Mouse (Mus musculus): ENCODE measurements around the gene Ppp6r2. TPM values are rescaled to one million over a fixed set of nuclear protein-coding genes. Genes with fewer than 3 reads are reported as not detected.

The Ppp6r2 gene
- polyA plus RNA-seq, 1 experiment = 18.4 TPM

- H3K36me3 ChIP-seq (ENCODE audit: control insufficient read depth, insufficient read depth) = no peaks in the 10 kb centered on the region
- TF ChIP-seq MAX (IDR thresholded peaks at IDR 0.05) = no peak
- no peak for TF ChIP-seq CTCF (IDR thresholded peaks at IDR 0.05; ENCODE audit: control insufficient read depth, insufficient read depth, insufficient read length)
- no peak for TF ChIP-seq FOSL1 (IDR thresholded peaks at IDR 0.05; ENCODE audit: insufficient read depth, low read length, poor library complexity, severe bottlenecking)
- no peak for TF ChIP-seq CEBPB (IDR thresholded peaks at IDR 0.05; ENCODE audit: low read depth)
- H3K27me3 ChIP-seq (ENCODE audit: control insufficient read depth, insufficient read depth, insufficient read length) = no peaks in the 10 kb centered on the region
- no peak overlapping the region for H3ac ChIP-seq (ENCODE audit: control insufficient read depth, insufficient read length, low read depth)
- no peaks in the 10 kb centered on the region for H3K79me2 ChIP-seq (ENCODE audit: control insufficient read depth, insufficient read depth)
- H3K79me3 ChIP-seq (ENCODE audit: low read depth) = peaks cover 5% of the 10 kb centered on the region
- H3K4me3 ChIP-seq (ENCODE audit: insufficient read depth, poor library complexity, severe bottlenecking) = no peak overlapping the region
Measured at GRCm38 (mm10) chr15:89213517-89213916, 2.2 kb downstream of the Ppp6r2 start.

GRCm38 (mm10) chr15:89214953-89215352, 3.6 kb downstream of the Ppp6r2 start:
- no peaks in the 10 kb centered on the region for H3K27me3 ChIP-seq (ENCODE audit: control insufficient read depth, insufficient read depth, insufficient read length)
- no peak overlapping the region for H3ac ChIP-seq (ENCODE audit: control insufficient read depth, insufficient read length, low read depth)
- peaks cover 5% of the 10 kb centered on the region for H3K79me3 ChIP-seq (ENCODE audit: low read depth)
- H3K79me2 ChIP-seq (ENCODE audit: control insufficient read depth, insufficient read depth) = peaks cover 3% of the 10 kb centered on the region
- H3K36me3 ChIP-seq (ENCODE audit: control insufficient read depth, insufficient read depth) = no peaks in the 10 kb centered on the region
- TF ChIP-seq FOSL1 (IDR thresholded peaks at IDR 0.05; ENCODE audit: insufficient read depth, low read length, poor library complexity, severe bottlenecking) = no peak
- no peak for TF ChIP-seq MAX (IDR thresholded peaks at IDR 0.05)
- no peak for TF ChIP-seq MYOG (IDR thresholded peaks at IDR 0.05; ENCODE audit: control insufficient read depth, extremely low read depth, insufficient read length)
- no peak for TF ChIP-seq CEBPB (IDR thresholded peaks at IDR 0.05; ENCODE audit: low read depth)
- no peak for TF ChIP-seq CTCF (IDR thresholded peaks at IDR 0.05; ENCODE audit: control insufficient read depth, insufficient read depth, insufficient read length)
- no peak for TF ChIP-seq MYOD1 (IDR thresholded peaks at IDR 0.05; ENCODE audit: control insufficient read depth, insufficient read length, low read depth)
- no peak for TF ChIP-seq USF1 (IDR thresholded peaks at IDR 0.05; ENCODE audit: low read depth)
- no peak overlapping the region for H3K4me3 ChIP-seq (ENCODE audit: insufficient read depth, poor library complexity, severe bottlenecking)

DNA sequence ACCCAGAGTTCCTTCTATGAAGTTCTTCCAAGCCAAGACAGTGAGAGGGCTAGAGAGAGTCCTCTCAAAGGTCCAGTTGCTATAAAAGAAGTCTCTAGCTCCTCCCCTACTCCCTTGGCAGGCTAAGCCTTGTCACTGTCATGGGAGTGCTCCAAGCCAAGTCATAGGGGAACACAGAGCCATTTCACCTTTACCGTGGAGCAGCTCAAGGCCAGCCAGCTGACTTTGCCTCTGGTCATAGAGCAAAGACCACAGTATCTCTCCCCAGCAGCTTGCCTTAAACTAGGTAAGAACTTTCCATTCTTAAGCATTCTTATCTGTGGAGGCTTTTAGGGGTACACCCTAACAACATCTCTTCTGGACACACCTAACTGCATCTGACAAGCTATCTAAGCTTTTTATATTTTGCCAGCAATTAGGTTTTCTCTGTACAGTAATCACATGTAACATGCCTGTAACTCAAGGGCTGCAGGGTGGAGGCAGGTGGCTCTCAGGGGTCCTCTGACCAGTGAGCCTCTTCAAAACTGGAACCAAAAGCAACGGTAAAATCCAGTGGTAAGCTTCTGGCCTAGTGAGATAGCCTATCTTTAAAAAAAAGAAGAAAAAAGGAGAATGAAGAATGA, 4.4 kb downstream of the Ppp6r2 start:
- Histone ChIP-seq H3ac (ENCODE audit: control insufficient read depth, insufficient read length, low read depth) (no peak overlapping the region), H3K36me3 (ENCODE audit: control insufficient read depth, insufficient read depth) (no peaks in the 10 kb centered on the region), H3K27me3 (ENCODE audit: control insufficient read depth, insufficient read depth, insufficient read length) (no peaks in the 10 kb centered on the region), H3K79me2 (ENCODE audit: control insufficient read depth, insufficient read depth) (peaks cover 11% of the 10 kb centered on the region), H3K4me3 (ENCODE audit: insufficient read depth, poor library complexity, severe bottlenecking) (no peak overlapping the region), H3K79me3 (ENCODE audit: low read depth) (peaks cover 5% of the 10 kb centered on the region)
- no peak for TF ChIP-seq MAX (IDR thresholded peaks at IDR 0.05)
- TF ChIP-seq MYOG (IDR thresholded peaks at IDR 0.05; ENCODE audit: control insufficient read depth, extremely low read depth, insufficient read length) = no peak
- TF ChIP-seq MYOD1 (IDR thresholded peaks at IDR 0.05; ENCODE audit: control insufficient read depth, insufficient read length, low read depth) = no peak
- TF ChIP-seq USF1 (IDR thresholded peaks at IDR 0.05; ENCODE audit: low read depth) = no peak

DNA sequence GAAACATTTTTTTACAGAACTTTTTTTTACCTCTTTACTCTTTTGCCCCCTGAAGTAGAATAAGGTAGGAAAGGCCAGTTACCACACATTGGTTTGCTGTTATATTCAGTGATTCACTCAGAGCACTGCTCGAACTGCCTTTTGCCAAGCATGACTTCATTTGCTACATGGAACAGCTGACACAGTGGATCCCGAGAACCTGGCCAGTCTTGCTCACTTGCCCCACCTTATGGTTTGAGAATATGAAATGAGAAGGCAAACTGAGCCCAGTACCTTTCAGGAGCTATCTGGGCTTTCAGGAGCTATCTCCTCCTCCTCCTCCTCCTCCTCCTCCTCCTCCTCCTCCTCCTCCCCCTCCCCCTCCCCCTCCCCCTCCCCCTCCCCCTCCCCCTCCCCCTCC, 22.2 kb downstream of the Ppp6r2 start:
- H3K27me3 ChIP-seq (ENCODE audit: control insufficient read depth, insufficient read depth, insufficient read length) = no peaks in the 10 kb centered on the region
- no peak for TF ChIP-seq CEBPB (IDR thresholded peaks at IDR 0.05; ENCODE audit: low read depth)
- TF ChIP-seq USF1 (IDR thresholded peaks at IDR 0.05; ENCODE audit: low read depth) = peak; percentile 1
- peak; percentile 10 for TF ChIP-seq MYOD1 (IDR thresholded peaks at IDR 0.05; ENCODE audit: control insufficient read depth, insufficient read length, low read depth)
- no peak overlapping the region for H3ac ChIP-seq (ENCODE audit: control insufficient read depth, insufficient read length, low read depth)
- H3K36me3 ChIP-seq (ENCODE audit: control insufficient read depth, insufficient read depth) = no peaks in the 10 kb centered on the region
- no peak overlapping the region for H3K4me3 ChIP-seq (ENCODE audit: insufficient read depth, poor library complexity, severe bottlenecking)
- H3K79me3 ChIP-seq (ENCODE audit: low read depth) = no peaks in the 10 kb centered on the region
- H3K79me2 ChIP-seq (ENCODE audit: control insufficient read depth, insufficient read depth) = no peaks in the 10 kb centered on the region

- TF ChIP-seq MAX (IDR thresholded peaks at IDR 0.05) = no peak
- TF ChIP-seq FOSL1 (IDR thresholded peaks at IDR 0.05; ENCODE audit: insufficient read depth, low read length, poor library complexity, severe bottlenecking) = no peak
- TF ChIP-seq MYOD1 (IDR thresholded peaks at IDR 0.05; ENCODE audit: control insufficient read depth, insufficient read length, low read depth) = no peak
- TF ChIP-seq MYOG (IDR thresholded peaks at IDR 0.05; ENCODE audit: control insufficient read depth, extremely low read depth, insufficient read length) = no peak
- no peak for TF ChIP-seq CTCF (IDR thresholded peaks at IDR 0.05; ENCODE audit: control insufficient read depth, insufficient read depth, insufficient read length)
- TF ChIP-seq USF1 (IDR thresholded peaks at IDR 0.05; ENCODE audit: low read depth) = no peak
- no peak for TF ChIP-seq CEBPB (IDR thresholded peaks at IDR 0.05; ENCODE audit: low read depth)
- H3K79me2 ChIP-seq (ENCODE audit: control insufficient read depth, insufficient read depth) = no peaks in the 10 kb centered on the region
Measured at GRCm38 (mm10) chr15:89234052-89234451, 22.7 kb downstream of the Ppp6r2 start.

DNA sequence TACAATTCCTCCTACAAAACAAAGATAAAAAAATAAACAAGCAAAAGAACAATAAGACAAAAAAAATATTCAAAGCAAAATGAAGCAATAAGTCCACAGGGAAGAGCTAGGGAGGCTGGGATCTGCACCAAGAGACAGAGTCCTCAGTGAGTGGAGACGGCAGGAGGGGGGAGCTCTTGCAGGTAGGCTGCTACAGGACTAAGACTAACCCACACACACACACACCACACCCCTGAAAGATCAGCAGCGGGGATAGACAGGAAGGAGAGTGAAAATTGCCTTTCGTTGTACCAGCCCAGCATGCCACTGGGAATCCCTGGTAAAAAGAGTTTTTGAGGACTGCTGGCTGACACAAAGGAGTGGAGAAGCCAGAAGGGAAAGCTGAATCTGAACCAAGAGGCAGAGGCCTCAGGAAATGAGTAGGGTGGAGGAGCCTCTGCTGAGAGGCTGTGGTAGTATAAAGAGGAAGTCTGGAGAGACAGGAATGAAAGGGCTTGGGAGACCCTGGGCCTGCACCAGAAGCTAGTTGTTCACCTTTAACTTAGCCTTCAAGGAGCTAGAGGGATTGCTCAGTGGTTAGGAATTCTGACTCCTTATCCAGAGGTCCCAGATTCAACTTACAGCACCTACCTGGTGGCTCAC, 28.5 kb downstream of the Ppp6r2 start:
- H3K79me2 ChIP-seq (ENCODE audit: control insufficient read depth, insufficient read depth) = no peaks in the 10 kb centered on the region
- no peak overlapping the region for H3K4me3 ChIP-seq (ENCODE audit: insufficient read depth, poor library complexity, severe bottlenecking)
- TF ChIP-seq USF1 (IDR thresholded peaks at IDR 0.05; ENCODE audit: low read depth) = no peak
- TF ChIP-seq CEBPB (IDR thresholded peaks at IDR 0.05; ENCODE audit: low read depth) = no peak
- TF ChIP-seq MAX (IDR thresholded peaks at IDR 0.05) = no peak
- no peak for TF ChIP-seq MYOG (IDR thresholded peaks at IDR 0.05; ENCODE audit: control insufficient read depth, extremely low read depth, insufficient read length)
- TF ChIP-seq FOSL1 (IDR thresholded peaks at IDR 0.05; ENCODE audit: insufficient read depth, low read length, poor library complexity, severe bottlenecking) = no peak
- no peak for TF ChIP-seq MYOD1 (IDR thresholded peaks at IDR 0.05; ENCODE audit: control insufficient read depth, insufficient read length, low read depth)
- no peak for TF ChIP-seq CTCF (IDR thresholded peaks at IDR 0.05; ENCODE audit: control insufficient read depth, insufficient read depth, insufficient read length)
- no peaks in the 10 kb centered on the region for H3K79me3 ChIP-seq (ENCODE audit: low read depth)
- H3K36me3 ChIP-seq (ENCODE audit: control insufficient read depth, insufficient read depth) = no peaks in the 10 kb centered on the region
- H3ac ChIP-seq (ENCODE audit: control insufficient read depth, insufficient read length, low read depth) = no peak overlapping the region
- no peaks in the 10 kb centered on the region for H3K27me3 ChIP-seq (ENCODE audit: control insufficient read depth, insufficient read depth, insufficient read length)

More at GRCm38 (mm10) chr15:89234052-89234451, 22.7 kb downstream of the Ppp6r2 start:
- H3K79me3 ChIP-seq (ENCODE audit: low read depth) = no peaks in the 10 kb centered on the region
- no peaks in the 10 kb centered on the region for H3K27me3 ChIP-seq (ENCODE audit: control insufficient read depth, insufficient read depth, insufficient read length)
- H3K4me3 ChIP-seq (ENCODE audit: insufficient read depth, poor library complexity, severe bottlenecking) = no peak overlapping the region
- H3K36me3 ChIP-seq (ENCODE audit: control insufficient read depth, insufficient read depth) = no peaks in the 10 kb centered on the region
- no peak overlapping the region for H3ac ChIP-seq (ENCODE audit: control insufficient read depth, insufficient read length, low read depth)

Measured in C2C12 (cell line).